Mouse (Mus musculus) splenic B cell, adult 2 months (primary cell): ENCODE data around the gene Larp1.
"Not testable (repeated sequence)": the region's sequence is repeated elsewhere in the genome, so short reads cannot be mapped to it uniquely, and the experiment has no call there.

Source experiments
- DNase-seq: peaks from one replicate; pipeline ENCODE4 v3.0.0-alpha.2; 2011; ENCODE audit warnings: low read depth, low spot score
- H3K27me3 ChIP-seq: 2 replicates; pipeline ENCODE4 v1.6.1; 2012; ENCODE audit warnings: mild to moderate bottlenecking, low read length, moderate library complexity, mixed read lengths; ENCODE audit not compliant: control insufficient read depth, poor library complexity, insufficient read depth, severe bottlenecking
- H3K36me3 ChIP-seq: 2 replicates; pipeline ENCODE4 v1.6.1; 2012; ENCODE audit warnings: mild to moderate bottlenecking, low read length, moderate library complexity, mixed read lengths; ENCODE audit not compliant: control insufficient read depth, poor library complexity, insufficient read depth, severe bottlenecking

Larp1 gene

DNA sequence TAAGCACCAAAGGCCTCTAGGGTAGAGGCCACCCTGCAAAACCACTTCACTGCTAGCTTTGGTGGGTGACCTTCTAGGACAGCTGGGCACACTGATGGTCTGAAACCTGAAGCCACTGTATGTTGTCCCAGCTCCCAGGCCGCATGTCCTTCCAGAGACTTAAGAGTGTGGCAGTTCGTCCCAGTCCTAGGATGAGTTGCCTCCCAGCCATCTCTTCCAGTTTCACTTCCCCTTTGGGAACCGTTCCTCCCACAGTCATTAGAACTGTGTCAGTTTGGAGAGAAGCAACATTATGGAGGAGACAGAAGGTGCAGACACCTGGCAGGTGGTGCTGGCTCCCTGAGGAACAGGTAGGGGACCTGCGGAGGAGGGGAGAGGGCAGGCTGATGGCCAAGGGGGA lies 83.7 kb downstream of the Larp1 start:
- no peak for DNase-seq
- H3K36me3 ChIP-seq, result no peaks in the 10 kb centered on the region
- no peaks in the 10 kb centered on the region for H3K27me3 ChIP-seq

DNA sequence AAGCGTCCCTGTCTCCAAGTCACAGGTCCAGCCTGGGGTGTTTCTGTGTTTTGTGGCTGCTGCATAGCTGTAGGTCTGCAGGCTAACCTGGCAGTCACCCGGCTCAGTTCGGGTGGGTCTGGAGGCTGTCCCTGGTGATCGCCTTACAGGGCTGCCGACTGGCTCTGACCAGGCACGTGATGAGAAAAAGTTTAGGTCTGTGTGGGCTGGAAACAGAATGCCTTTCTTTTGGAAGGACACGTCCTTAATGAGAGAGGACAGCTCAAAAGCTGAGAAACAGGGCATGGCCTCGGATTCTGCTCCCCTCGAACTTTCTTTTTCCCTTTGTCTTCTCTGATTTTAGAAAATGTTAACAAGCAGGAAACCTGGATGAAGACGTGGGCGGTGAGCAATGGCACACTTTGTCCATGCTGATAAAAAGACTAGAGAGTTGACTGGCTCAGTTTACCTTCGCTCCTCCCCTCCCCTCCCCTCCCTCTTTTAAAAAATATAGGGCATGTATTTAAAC lies 84.2 kb downstream of the Larp1 start, which contains the start of gene Gm12248:
Gene Gm12248 (minus strand): TSS at position 114 of the 508 bp plus-strand sequence.
- H3K27me3 ChIP-seq, result no peaks in the 10 kb centered on the region
- DNase-seq, result no peak

DNA sequence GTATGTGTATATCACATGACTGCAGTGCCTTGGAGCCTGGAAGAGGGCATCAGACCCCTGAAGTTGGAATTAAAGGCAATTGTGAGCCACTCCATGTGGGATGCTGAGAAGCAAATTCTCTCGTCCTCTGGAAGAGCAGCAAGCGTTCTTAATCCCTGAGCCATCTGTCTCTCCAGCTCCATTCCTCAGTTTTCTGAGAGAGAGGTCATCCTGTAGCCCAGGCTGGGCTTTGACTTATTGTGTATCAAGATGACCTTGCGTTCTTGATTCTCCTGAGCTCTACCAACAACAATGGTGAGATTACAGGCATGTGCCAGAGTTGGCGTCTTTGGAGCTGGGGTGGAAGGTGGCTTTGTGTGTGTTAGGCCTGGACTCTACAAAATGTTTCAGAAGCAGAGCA lies 85.9 kb downstream of the Larp1 start:
- no peak for DNase-seq
- Histone ChIP-seq H3K27me3 (no peaks in the 10 kb centered on the region), H3K36me3 (no peaks in the 10 kb centered on the region)

More for the DNA sequence above, 84.2 kb downstream of the Larp1 start, which contains the start of gene Gm12248:
- no peaks in the 10 kb centered on the region for H3K36me3 ChIP-seq

DNA sequence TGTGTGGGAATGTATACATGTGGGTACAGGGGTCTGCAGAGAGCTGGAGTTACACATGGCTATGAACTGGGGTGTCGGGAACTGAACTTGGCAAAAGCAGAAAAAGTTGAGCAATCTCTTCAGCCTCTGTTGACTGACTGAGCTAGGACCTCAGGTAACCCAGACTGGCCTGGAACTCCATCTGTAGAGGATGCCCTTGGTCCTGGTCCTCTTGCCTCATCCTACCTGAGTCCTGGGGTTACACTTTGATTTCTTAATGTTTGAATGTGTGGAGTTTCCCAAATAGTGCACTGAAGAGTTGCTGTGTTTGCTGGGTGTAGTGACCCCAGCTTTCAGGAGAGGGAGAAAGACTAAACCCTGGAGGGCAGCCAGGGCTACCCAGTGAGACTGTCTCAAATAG lies 86.7 kb downstream of the Larp1 start:
- H3K27me3 ChIP-seq, result no peaks in the 10 kb centered on the region
- H3K36me3 ChIP-seq, result no peaks in the 10 kb centered on the region
- DNase-seq, result no peak

DNA sequence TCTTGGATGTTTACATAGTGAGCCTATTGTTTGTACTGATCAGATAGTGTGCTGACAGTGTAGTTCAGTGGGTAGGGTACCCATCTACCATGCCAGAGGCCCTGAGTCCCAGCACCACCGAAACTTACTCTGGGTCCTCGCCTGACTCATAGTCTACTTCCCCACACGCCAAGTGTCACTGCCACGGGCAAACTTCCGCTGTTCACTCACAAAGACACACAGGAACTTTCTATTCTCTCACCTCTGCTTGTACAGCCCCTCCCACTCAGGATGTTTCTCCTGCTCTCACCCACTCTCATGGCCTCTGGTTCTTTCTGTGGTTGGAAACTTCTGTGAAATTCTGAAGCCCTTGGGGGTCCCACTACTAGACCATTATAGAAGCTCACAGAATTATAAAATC lies 87.3 kb downstream of the Larp1 start:
- peak; percentile 65 for DNase-seq

DNA sequence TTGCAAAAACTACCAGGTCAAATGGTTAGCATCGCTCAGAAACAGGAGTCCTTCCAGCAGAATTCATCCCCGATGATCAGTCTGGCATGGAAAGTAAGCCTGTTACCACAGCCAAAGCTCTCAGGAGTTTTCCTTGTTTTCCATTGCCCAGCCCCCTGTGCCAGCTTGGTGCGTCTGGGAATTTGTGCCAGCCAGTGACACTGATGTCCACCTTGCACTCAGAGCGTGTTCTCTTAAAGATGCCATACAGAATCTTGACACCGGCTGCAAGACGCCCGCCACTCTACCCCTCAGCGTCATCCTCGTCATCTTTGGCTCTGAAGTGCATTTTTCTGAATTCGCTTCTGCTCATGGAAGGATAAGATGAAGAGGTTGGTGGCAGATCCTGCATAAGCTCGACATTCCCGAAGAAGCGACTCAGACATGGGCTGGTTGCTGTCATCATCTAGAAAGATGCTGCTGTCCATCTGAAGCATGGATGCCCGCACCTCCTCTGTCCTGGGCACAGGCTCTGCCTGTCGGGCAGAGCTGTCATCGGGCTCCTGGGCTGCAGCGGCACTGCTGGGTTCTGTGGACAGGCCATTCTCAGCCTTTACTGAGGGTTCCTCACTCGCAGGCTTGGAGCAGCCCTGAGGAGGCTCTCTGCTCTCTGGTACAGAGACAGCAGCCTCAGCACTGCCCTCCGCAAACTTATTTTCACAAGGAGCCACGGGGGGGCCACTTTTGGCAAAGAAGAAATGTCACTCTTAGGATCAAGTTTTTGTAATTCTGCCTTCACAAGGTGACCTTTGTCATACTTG lies 88.2 kb downstream of the Larp1 start:
- Histone ChIP-seq H3K36me3 (no peaks in the 10 kb centered on the region), H3K27me3 (no peaks in the 10 kb centered on the region)
- no peak for DNase-seq

More for the DNA sequence above, 87.3 kb downstream of the Larp1 start:
- Histone ChIP-seq H3K27me3 (no peaks in the 10 kb centered on the region), H3K36me3 (no peaks in the 10 kb centered on the region)

DNA sequence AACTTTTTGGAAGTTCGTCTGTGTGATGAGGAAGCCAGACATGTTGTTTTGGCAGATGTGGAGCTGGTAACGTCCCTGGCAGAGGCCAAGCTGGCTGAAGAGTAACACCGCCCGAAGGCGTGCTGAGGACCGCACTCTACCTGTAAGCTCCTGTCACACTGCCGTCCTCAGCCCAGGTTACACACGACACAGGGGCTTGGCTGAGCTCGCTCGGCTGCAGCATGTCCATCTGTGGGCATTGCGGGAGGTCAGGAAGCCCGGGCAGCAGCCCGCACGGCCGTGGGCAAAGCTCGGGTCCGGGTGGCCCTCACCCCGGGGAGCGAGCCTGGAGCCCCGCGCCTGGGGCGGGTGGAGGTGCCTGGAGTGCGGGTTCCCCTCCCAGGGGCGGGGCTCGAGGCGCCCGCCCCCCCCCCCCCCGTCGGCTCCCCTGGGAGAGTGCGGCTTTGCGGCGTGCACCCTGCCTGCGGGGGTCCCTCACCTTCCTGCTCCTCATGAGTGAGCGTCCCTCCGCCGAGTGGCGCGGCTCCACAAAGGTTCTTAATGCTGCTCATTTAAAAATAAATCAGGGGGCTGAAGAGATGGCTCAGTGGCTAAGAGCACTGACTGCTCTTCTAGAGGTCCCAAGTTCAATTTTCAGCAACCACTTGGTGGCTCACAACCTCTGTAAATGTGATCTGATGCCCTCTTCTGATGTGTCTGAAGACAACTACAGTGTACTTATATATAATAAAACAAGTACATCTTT lies 88.9 kb downstream of the Larp1 start:
- no peaks in the 10 kb centered on the region for H3K36me3 ChIP-seq
- peak; percentile 61 for DNase-seq

DNA sequence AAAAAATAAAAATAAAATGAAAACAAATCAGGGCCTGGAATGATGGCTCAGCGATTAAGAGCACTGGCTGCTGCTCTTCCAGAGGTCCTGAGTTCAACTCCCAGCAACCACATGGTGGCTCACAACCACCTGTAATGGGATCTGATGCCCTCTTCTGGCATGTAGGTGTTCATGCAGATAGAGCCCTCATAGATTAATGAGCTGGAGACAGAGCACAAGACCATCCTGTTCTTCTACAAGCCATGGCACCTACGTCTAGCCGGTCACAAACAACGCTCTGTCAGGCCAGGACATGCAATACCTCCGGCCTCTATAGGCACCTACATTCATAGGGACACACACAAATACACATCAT lies 89.5 kb downstream of the Larp1 start:
- H3K27me3 ChIP-seq, H3K36me3 ChIP-seq: not testable (repeated sequence)
- DNase-seq, result peak; percentile 60

More for the DNA sequence above, 88.9 kb downstream of the Larp1 start:
- H3K27me3 ChIP-seq, result no peaks in the 10 kb centered on the region

DNA sequence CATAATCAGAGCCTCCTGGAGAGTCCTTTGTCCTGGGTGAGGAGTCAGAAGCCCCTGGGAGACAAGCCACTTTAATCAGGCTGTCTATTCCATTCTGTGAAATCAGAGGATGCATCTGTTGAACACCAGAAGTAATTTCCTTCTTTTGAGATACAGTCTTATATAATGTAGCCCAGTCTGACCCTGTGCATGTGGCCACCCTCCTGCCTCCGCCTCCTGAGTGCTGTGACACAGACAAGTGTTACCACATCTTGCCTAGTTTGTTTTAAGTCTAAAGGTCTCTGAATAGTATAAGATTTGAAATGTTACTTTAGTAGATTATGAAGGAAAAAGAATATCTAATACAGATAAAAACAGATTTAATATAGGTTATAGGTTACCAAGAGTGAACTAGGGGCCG lies 91.1 kb downstream of the Larp1 start:
- DNase-seq, result no peak
- no peaks in the 10 kb centered on the region for H3K36me3 ChIP-seq

DNA sequence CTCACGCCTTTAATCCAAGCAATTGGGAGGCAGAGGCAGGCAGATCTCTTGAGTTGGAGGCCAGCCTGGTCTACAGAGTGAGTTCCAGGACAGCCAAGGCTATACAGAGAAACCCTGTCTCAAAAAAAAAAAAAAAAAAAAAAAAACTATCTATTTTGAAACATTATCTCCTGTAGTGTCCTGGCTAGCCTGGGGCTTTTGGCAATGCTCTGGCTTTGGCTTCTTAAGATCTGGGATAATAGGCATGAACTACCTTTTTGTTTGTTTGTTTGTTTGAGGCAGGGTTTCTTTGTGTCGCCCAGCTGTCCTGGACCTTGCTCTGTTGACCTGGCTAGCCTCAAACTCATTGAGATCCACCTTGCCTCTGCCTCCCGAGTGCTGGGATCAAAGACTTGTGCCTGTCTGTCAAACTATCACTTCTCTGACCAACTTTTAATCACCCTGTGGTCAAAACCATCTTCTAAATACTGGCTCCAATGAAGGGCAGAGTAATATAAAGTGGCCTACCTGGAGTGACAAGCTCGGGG lies 92.4 kb downstream of the Larp1 start:
- no peak for DNase-seq
- no peaks in the 10 kb centered on the region for H3K36me3 ChIP-seq
- H3K27me3 ChIP-seq, result no peaks in the 10 kb centered on the region

More for the DNA sequence above, 91.1 kb downstream of the Larp1 start:
- H3K27me3 ChIP-seq, result no peaks in the 10 kb centered on the region

DNA sequence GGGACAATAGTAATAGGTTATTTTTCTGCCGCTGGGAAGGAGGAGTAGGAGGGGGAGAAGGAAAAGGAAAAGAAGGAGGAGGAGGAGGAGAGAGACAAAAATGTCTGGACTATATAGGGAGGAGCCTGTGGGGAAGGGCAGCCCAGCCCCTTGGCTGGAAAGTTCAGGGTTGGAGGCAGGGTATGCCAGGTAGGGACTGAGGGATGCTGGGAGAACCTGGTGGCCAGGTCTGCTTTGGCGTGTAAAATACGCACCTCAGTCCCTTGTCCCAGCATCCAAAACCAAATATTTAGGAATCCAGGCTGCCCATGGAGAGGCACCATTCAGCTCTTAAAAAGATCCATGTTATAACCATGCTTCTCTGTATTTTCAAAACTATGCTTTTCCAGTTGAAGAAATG lies 93.3 kb downstream of the Larp1 start:
- DNase-seq, result no peak
- Histone ChIP-seq H3K36me3 (no peaks in the 10 kb centered on the region; the same call in 1 of the 2 replicates), H3K27me3 (no peaks in the 10 kb centered on the region)

DNA sequence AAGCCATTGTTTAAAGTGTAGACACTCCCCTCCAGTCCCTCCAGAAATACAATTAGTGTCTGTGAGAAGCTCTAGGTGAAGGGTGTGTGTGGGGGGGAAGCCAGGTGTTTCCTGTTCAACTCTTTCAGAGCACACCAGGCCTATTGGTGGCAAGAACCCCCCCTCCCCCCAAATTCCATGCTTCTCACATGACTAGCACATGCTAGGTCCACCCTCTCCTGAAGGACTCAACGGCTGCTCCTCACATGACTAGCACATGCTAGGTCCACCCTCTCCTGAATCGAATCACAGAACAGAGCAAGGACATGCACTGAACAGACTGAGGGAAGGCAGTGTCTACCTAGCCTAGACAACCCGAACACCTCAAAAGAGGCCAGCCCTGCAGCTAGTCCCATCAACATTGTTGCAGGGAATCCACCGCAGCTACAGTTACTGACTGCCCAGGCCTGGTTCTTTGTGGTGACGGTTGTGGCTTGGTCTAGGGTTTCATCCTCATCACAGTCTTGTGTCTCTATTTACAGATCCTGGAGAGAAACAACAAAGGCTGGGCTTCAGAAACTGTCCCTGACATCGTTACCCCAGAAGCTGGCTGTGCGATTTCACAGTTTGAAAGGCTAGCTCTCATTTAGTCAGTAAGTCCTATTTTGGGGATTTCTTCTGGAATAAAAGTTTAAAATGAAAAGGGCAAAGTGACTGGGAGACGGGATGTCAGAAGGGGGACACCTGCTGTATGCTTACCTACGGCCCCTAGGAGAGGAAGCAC lies 93.9 kb downstream of the Larp1 start:
- H3K36me3 ChIP-seq, result no peaks in the 10 kb centered on the region; the same call in 1 of the 2 replicates
- H3K27me3 ChIP-seq, result no peaks in the 10 kb centered on the region
- peak; percentile 88 for DNase-seq

DNA sequence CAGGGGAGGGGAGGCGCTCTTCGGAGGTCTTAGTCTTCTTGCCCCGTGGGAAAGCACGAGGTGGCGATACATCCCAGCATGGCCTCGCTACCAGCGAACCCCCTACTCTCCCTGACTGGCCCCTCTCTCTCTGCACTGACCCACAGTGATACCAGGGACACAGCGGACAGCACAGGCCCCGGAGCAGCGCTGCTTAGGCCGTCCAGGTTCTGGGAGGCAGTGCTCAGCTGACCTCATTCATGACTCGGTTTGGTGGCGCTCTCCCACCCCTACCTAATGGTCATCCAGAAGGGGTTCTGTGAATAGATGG lies 94.4 kb downstream of the Larp1 start:
- DNase-seq, result no peak
- Histone ChIP-seq H3K27me3 (no peaks in the 10 kb centered on the region), H3K36me3 (no peaks in the 10 kb centered on the region; the same call in 1 of the 2 replicates)

DNA sequence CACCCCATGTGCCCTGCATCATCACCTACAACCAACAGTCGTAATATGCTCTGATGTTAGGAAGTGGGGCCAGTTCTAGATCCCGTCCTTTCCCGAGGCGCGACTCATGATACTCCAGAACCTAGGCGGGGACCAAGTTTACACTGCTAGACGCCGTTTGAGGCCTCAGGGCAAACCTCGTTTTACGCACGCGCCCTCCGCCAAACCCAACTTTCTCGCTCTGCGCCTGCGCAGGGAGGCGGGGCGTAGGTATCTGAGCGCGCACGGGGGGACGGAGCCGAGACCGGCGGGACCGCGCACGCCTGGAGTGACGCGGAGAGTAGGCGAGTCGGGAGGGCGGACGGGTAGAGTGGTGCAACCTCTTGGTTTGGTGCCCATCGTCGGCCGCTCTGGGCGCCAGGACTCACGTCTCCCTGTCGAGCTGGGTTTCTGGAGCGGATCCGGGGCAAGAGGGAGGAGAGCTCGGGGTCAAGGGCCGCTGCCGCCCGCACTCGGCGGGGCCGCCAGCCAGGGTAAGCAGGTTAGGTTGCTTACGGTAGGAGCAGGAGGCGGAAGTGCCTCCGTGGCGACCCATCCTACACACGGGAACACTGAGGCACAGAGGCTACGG lies 94.9 kb downstream of the Larp1 start, which contains the start of gene Cnot8:
Gene Cnot8 (plus strand): TSS at position 457 of the 610 bp plus-strand sequence.
- no peaks in the 10 kb centered on the region for H3K27me3 ChIP-seq
- no peaks in the 10 kb centered on the region; the same call in 1 of the 2 replicates for H3K36me3 ChIP-seq
- DNase-seq, result peak; percentile 99
